Mouse (Mus musculus) olfactory bulb, adult 2 months (tissue): ENCODE measurements around the gene Tnrc6c.

Experiments used
- CTCF ChIP-seq: fragments of 200-500 bp; IDR thresholded peaks from 2 replicates; pipeline ENCODE4 v1.5.1; 2012; ENCODE audit warnings: low read depth, mild to moderate bottlenecking, low read length, moderate library complexity; ENCODE audit not compliant: insufficient read depth
- POLR2A ChIP-seq: fragments of 200-500 bp; IDR thresholded peaks from 2 replicates; pipeline ENCODE4 v1.6.1; 2012; ENCODE audit warnings: mild to moderate bottlenecking, low read depth, low read length, moderate library complexity; ENCODE audit not compliant: insufficient read depth

GRCm38 (mm10) chr11:117694050-117694449 is 40.0 kb downstream of the Tnrc6c start:
- no peak for TF ChIP-seq CTCF
- no peak for TF ChIP-seq POLR2A
